Mouse (Mus musculus) ES-CJ7 (cell line): Measurements from ENCODE around the gene Dclre1a.

ENCODE experiments used
- DNase-seq: peaks from one replicate; pipeline ENCODE4 v3.0.0; 2011; ENCODE audit warnings: low read depth, low spot score

The Dclre1a gene

GRCm38 (mm10) chr19:56547456-56548229 lies at the start of gene Dclre1a:
Gene Dclre1a, minus strand, starts transcription at chr19:56548222.
- peak; percentile 76 for DNase-seq

GRCm38 (mm10) chr19:56592472-56592871 lies 44.5 kb upstream of the Dclre1a start:
- DNase-seq: no peak

- DNase-seq: no peak
These were observed 42.2 kb upstream of the Dclre1a start for GRCm38 (mm10) chr19:56590250-56590649.

- no peak for DNase-seq
These were observed 41.4 kb upstream of the Dclre1a start for GRCm38 (mm10) chr19:56589455-56589854.

- no peak for DNase-seq
These were observed 41.0 kb upstream of the Dclre1a start for GRCm38 (mm10) chr19:56589008-56589407.

GRCm38 (mm10) chr19:56588205-56588626 lies 40.2 kb upstream of the Dclre1a start:
- DNase-seq: no peak

- no peak for DNase-seq
These were observed 38.3 kb upstream of the Dclre1a start for GRCm38 (mm10) chr19:56586320-56586719.

GRCm38 (mm10) chr19:56584288-56584687 lies 36.3 kb upstream of the Dclre1a start:
- DNase-seq: no peak

- no peak for DNase-seq
These were observed 35.8 kb upstream of the Dclre1a start for GRCm38 (mm10) chr19:56583785-56584184.

GRCm38 (mm10) chr19:56581981-56582380 lies 34.0 kb upstream of the Dclre1a start:
- no peak for DNase-seq

GRCm38 (mm10) chr19:56577801-56578200 lies 29.8 kb upstream of the Dclre1a start:
- DNase-seq: no peak

GRCm38 (mm10) chr19:56573184-56573583 lies 25.2 kb upstream of the Dclre1a start:
- DNase-seq: no peak

GRCm38 (mm10) chr19:56571913-56572312 lies 23.9 kb upstream of the Dclre1a start:
- no peak for DNase-seq

GRCm38 (mm10) chr19:56571234-56571633 lies 23.2 kb upstream of the Dclre1a start:
- DNase-seq: no peak

- no peak for DNase-seq
These were observed 22.8 kb upstream of the Dclre1a start for GRCm38 (mm10) chr19:56570781-56571180.

GRCm38 (mm10) chr19:56566940-56567339 lies 18.9 kb upstream of the Dclre1a start:
- no peak for DNase-seq

GRCm38 (mm10) chr19:56566041-56566440 lies 18.0 kb upstream of the Dclre1a start:
- DNase-seq: peak; percentile 40

GRCm38 (mm10) chr19:56565358-56565757 lies 17.3 kb upstream of the Dclre1a start:
- peak; percentile 39 for DNase-seq

GRCm38 (mm10) chr19:56563469-56563868 lies 15.4 kb upstream of the Dclre1a start:
- DNase-seq: no peak

- no peak for DNase-seq
These were observed 14.6 kb upstream of the Dclre1a start for GRCm38 (mm10) chr19:56562433-56563138.

- DNase-seq: no peak
These were observed 8.0 kb upstream of the Dclre1a start for GRCm38 (mm10) chr19:56555972-56556371.

- DNase-seq: peak; percentile 19
These were observed 5.2 kb upstream of the Dclre1a start for GRCm38 (mm10) chr19:56553177-56553576.
